Mouse (Mus musculus) ES-Bruce4 (cell line): ENCODE measurements around the gene Gm10100.

ENCODE experiments used
- CTCF ChIP-seq: IDR thresholded peaks from one replicate; pipeline ENCODE4 v1.8.1; 2011; ENCODE audit warnings: low read depth, low read length
- EP300 ChIP-seq: IDR thresholded peaks from 2 replicates; pipeline ENCODE4 v1.6.1; 2011; ENCODE audit warnings: low read depth, low read length; ENCODE audit not compliant: insufficient read depth
- POLR2A ChIP-seq: IDR thresholded peaks from one replicate; pipeline ENCODE4 v1.8.1; 2011; ENCODE audit warnings: low read length; ENCODE audit not compliant: insufficient read depth

GRCm38 (mm10) chr10:77682994-77683393 is 43.3 kb upstream of the Gm10100 start:
- TF ChIP-seq CTCF (no peak), POLR2A (no peak), EP300 (no peak)
